Mouse (Mus musculus): Measurements from ENCODE around the gene Map2k5. TPM values are rescaled to one million over a fixed set of nuclear protein-coding genes. Genes with fewer than 3 reads are reported as not detected.

The Map2k5 gene
- polyA plus RNA-seq, 1 experiment from 2014 or later: 29.5 TPM

- ATAC-seq (replicated peaks; ENCODE audit: low FRiP score, low read depth): no peak
- 94% methylated on average over 6 of the region's 6 CpGs for WGBS
- Histone ChIP-seq H3K27ac (no peak overlapping the region), H3K9me3 (replicated peaks; ENCODE audit: low read length) (no peaks in the 10 kb centered on the region), H3K27me3 (ENCODE audit: insufficient read depth, low read length) (no peaks in the 10 kb centered on the region), H3K4me2 (ENCODE audit: low read length) (no peak overlapping the region), H3K36me3 (ENCODE audit: insufficient read depth, low read length) (peaks cover 28% of the 10 kb centered on the region), H3K4me3 (replicated peaks; ENCODE audit: low read depth, low read length) (no peak overlapping the region), H3K9ac (ENCODE audit: low read depth, low read length) (no peak overlapping the region), H3K4me1 (replicated peaks; ENCODE audit: insufficient read depth, low read length) (no peaks in the 10 kb centered on the region)
- DNase-seq (ENCODE audit: low spot score): no peak
- peak; percentile 33; the same call in 1 of the 2 replicates for TF ChIP-seq CTCF (IDR thresholded peaks at IDR 0.05; ENCODE audit: low read depth)
Observed at GRCm38 (mm10) chr9:63331246-63331645, 46.5 kb downstream of the Map2k5 start.

GRCm38 (mm10) chr9:63328958-63329685, 48.6 kb downstream of the Map2k5 start:
- no peak for DNase-seq (ENCODE audit: low spot score)
- Histone ChIP-seq H3K27ac (no peak overlapping the region), H3K27me3 (ENCODE audit: insufficient read depth, low read length) (no peaks in the 10 kb centered on the region), H3K4me1 (replicated peaks; ENCODE audit: insufficient read depth, low read length) (no peaks in the 10 kb centered on the region), H3K4me3 (replicated peaks; ENCODE audit: low read depth, low read length) (no peak overlapping the region), H3K4me2 (ENCODE audit: low read length) (no peak overlapping the region), H3K9me3 (replicated peaks; ENCODE audit: low read length) (no peaks in the 10 kb centered on the region), H3K9ac (ENCODE audit: low read depth, low read length) (no peak overlapping the region), H3K36me3 (ENCODE audit: insufficient read depth, low read length) (peaks cover 21% of the 10 kb centered on the region)
- TF ChIP-seq CTCF (IDR thresholded peaks at IDR 0.05; ENCODE audit: low read depth): no peak
- ATAC-seq (replicated peaks; ENCODE audit: low FRiP score, low read depth): no peak
- WGBS: 91% methylated on average over 15 of the region's 15 CpGs

- H3K36me3 ChIP-seq (ENCODE audit: insufficient read depth, low read length): peaks cover 11% of the 10 kb centered on the region; the same call in 1 of the 2 replicates
- H3K4me2 ChIP-seq (ENCODE audit: low read length): no peak overlapping the region
- no peak for DNase-seq (ENCODE audit: low spot score)
- H3K9me3 ChIP-seq (replicated peaks; ENCODE audit: low read length): no peaks in the 10 kb centered on the region
- H3K27me3 ChIP-seq (ENCODE audit: insufficient read depth, low read length): no peaks in the 10 kb centered on the region
- no peak overlapping the region for H3K27ac ChIP-seq
- no peak overlapping the region for H3K4me3 ChIP-seq (replicated peaks; ENCODE audit: low read depth, low read length)
- no peak overlapping the region for H3K9ac ChIP-seq (ENCODE audit: low read depth, low read length)
- no peak for TF ChIP-seq CTCF (IDR thresholded peaks at IDR 0.05; ENCODE audit: low read depth)
- no peaks in the 10 kb centered on the region for H3K4me1 ChIP-seq (replicated peaks; ENCODE audit: insufficient read depth, low read length)
- ATAC-seq (replicated peaks; ENCODE audit: low FRiP score, low read depth): no peak
Observed at GRCm38 (mm10) chr9:63315231-63315630, 62.5 kb downstream of the Map2k5 start.

GRCm38 (mm10) chr9:63314126-63314525, 63.6 kb downstream of the Map2k5 start:
- Histone ChIP-seq H3K4me1 (replicated peaks; ENCODE audit: insufficient read depth, low read length) (no peaks in the 10 kb centered on the region), H3K9ac (ENCODE audit: low read depth, low read length) (no peak overlapping the region), H3K36me3 (ENCODE audit: insufficient read depth, low read length) (peaks cover 7% of the 10 kb centered on the region; the same call in 1 of the 2 replicates), H3K27ac (no peak overlapping the region), H3K4me3 (replicated peaks; ENCODE audit: low read depth, low read length) (no peak overlapping the region), H3K4me2 (ENCODE audit: low read length) (no peak overlapping the region), H3K27me3 (ENCODE audit: insufficient read depth, low read length) (no peaks in the 10 kb centered on the region), H3K9me3 (replicated peaks; ENCODE audit: low read length) (no peaks in the 10 kb centered on the region)
- WGBS: 65% methylated on average over 4 of the region's 4 CpGs
- DNase-seq (ENCODE audit: low spot score) (no peak), ATAC-seq (replicated peaks; ENCODE audit: low FRiP score, low read depth) (no peak)
- TF ChIP-seq CTCF (IDR thresholded peaks at IDR 0.05; ENCODE audit: low read depth): no peak

- Histone ChIP-seq H3K4me2 (ENCODE audit: low read length) (no peak overlapping the region), H3K27me3 (ENCODE audit: insufficient read depth, low read length) (no peaks in the 10 kb centered on the region), H3K4me1 (replicated peaks; ENCODE audit: insufficient read depth, low read length) (no peaks in the 10 kb centered on the region), H3K4me3 (replicated peaks; ENCODE audit: low read depth, low read length) (no peak overlapping the region), H3K27ac (no peak overlapping the region), H3K9me3 (replicated peaks; ENCODE audit: low read length) (no peaks in the 10 kb centered on the region), H3K36me3 (ENCODE audit: insufficient read depth, low read length) (no peaks in the 10 kb centered on the region), H3K9ac (ENCODE audit: low read depth, low read length) (no peak overlapping the region)
- no peak for TF ChIP-seq CTCF (IDR thresholded peaks at IDR 0.05; ENCODE audit: low read depth)
- DNase-seq (ENCODE audit: low spot score): no peak
- no peak for ATAC-seq (replicated peaks; ENCODE audit: low FRiP score, low read depth)
- 85% methylated on average over 6 of the region's 6 CpGs for WGBS
Observed at GRCm38 (mm10) chr9:63309956-63310355, 67.7 kb downstream of the Map2k5 start.

GRCm38 (mm10) chr9:63309008-63309407, 68.7 kb downstream of the Map2k5 start:
- peak; percentile 55 for DNase-seq (ENCODE audit: low spot score)
- Histone ChIP-seq H3K9ac (ENCODE audit: low read depth, low read length) (no peak overlapping the region), H3K4me1 (replicated peaks; ENCODE audit: insufficient read depth, low read length) (no peaks in the 10 kb centered on the region), H3K4me3 (replicated peaks; ENCODE audit: low read depth, low read length) (no peak overlapping the region), H3K9me3 (replicated peaks; ENCODE audit: low read length) (no peaks in the 10 kb centered on the region), H3K27ac (no peak overlapping the region; the same call in 1 of the 2 replicates), H3K36me3 (ENCODE audit: insufficient read depth, low read length) (no peaks in the 10 kb centered on the region), H3K27me3 (ENCODE audit: insufficient read depth, low read length) (no peaks in the 10 kb centered on the region), H3K4me2 (ENCODE audit: low read length) (no peak overlapping the region)
- ATAC-seq (replicated peaks; ENCODE audit: low FRiP score, low read depth): no peak
- WGBS: 24% methylated on average over 5 of the region's 5 CpGs
- TF ChIP-seq CTCF (IDR thresholded peaks at IDR 0.05; ENCODE audit: low read depth): no peak

Measured in kidney, postnatal 0 days (tissue).